Mouse (Mus musculus) kidney, embryonic 16.5 days (tissue): ENCODE results near the gene Gas2. TPM values are rescaled to one million over a fixed set of nuclear protein-coding genes. Genes with fewer than 3 reads are reported as not detected.

Experiments
- ATAC-seq: fragments of 200-750 bp; cut with Nextera tagmentation; 2 replicates; pipeline ENCODE4 v1.8.0; 2017; ENCODE audit warnings: moderate TSS enrichment; ENCODE audit not compliant: low FRiP score, low TSS enrichment
- H3K27ac ChIP-seq: fragments of 300-500 bp; sonication (generic); 2 replicates; pipeline ENCODE4 v1.5.1; 2014; ENCODE audit warnings: low read length
- H3K27me3 ChIP-seq: fragments of 300-500 bp; sonication (generic); 2 replicates; pipeline ENCODE4 v1.6.1; 2014; ENCODE audit warnings: low read length, control low read depth, mixed read lengths; ENCODE audit not compliant: insufficient read depth
- H3K36me3 ChIP-seq: fragments of 300-500 bp; sonication (generic); 2 replicates; pipeline ENCODE4 v1.6.1; 2014; ENCODE audit warnings: low read length, control low read depth, mixed read lengths; ENCODE audit not compliant: insufficient read depth
- H3K4me1 ChIP-seq: fragments of 300-500 bp; sonication (generic); 2 replicates; pipeline ENCODE4 v1.6.1; 2014; ENCODE audit warnings: low read length, control low read depth, mixed read lengths; ENCODE audit not compliant: insufficient read depth
- H3K4me2 ChIP-seq: fragments of 300-500 bp; sonication (generic); replicated peaks from 2 replicates; pipeline ENCODE4 v1.6.1; 2014; ENCODE audit warnings: low read depth, low read length
- H3K4me3 ChIP-seq: fragments of 300-500 bp; sonication (generic); 2 replicates; pipeline ENCODE4 v1.5.1; 2014; ENCODE audit warnings: mild to moderate bottlenecking, low read length
- H3K9ac ChIP-seq: fragments of 300-500 bp; sonication (generic); replicated peaks from 2 replicates; pipeline ENCODE4 v1.6.1; 2014; ENCODE audit warnings: low read length
- H3K9me3 ChIP-seq: fragments of 300-500 bp; sonication (generic); 2 replicates; pipeline ENCODE4 v1.6.1; 2016; ENCODE audit warnings: low read length, control low read depth
- WGBS: fragments of 180-500 bp; shearing (Covaris S2); extraction: QIAGEN DNeasy Blood & Tissue Kit; methylation state at CpG from one replicate; pipeline ENCODE4 v1.1.7; 2014; 5-methylcytosine and 5-hydroxymethylcytosine counted together
- polyA plus RNA-seq: library from polyadenylated mRNA; unstranded; fragments of >200 nt; fragmentation: Nextera tagmentation; extraction: Ambion mirVana; gene quantifications from 2 replicates; pipeline ENCODE4 v1.2.1, GENCODE M21; 2015

The Gas2 gene
- polyA plus RNA-seq, 1 experiment from 2014 or later: 141 TPM

DNA sequence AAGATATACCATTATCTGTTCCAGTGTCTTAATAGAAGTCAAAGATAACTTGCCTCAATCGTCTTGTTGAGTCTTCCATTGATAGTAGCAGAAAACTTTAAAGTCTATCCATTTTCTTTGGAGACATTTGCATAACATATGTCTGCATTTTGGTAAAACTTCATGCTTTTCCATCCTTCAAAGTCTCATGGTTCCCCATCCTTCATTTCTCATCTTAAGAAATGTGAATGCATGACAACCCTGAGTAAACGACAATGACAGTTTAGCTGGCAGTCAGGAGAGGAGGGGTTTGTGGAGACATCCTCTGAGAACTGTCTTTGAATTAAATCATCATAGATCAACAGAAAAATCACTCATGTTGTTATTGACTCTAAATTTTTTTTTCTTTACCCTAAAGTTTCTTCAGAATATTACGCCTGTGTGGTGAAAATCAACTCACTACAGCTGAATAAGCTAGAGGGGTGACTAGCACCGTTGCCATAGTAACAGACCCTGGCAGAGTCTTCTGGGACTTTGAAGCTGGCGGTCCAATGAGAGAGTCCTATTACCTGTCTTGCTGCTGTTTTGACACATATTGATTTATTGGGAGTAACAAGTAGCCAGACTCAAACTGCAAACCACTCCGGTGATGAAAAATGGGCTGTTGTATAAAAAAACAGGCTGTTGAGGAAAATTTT is 99.0 kb downstream of the Gas2 start:
- Histone ChIP-seq H3K4me1 (no peaks in the 10 kb centered on the region), H3K36me3 (no peaks in the 10 kb centered on the region), H3K27ac (no peak overlapping the region), H3K9me3 (no peaks in the 10 kb centered on the region), H3K4me2 (no peak overlapping the region), H3K9ac (no peak overlapping the region), H3K4me3 (no peak overlapping the region), H3K27me3 (no peaks in the 10 kb centered on the region)
- ATAC-seq: no peak
- WGBS: 64% methylated on average over 6 of the region's 6 CpGs

GRCm38 (mm10) chr7:51962219-51962952 is 100.6 kb downstream of the Gas2 start:
- Histone ChIP-seq H3K4me1 (no peaks in the 10 kb centered on the region), H3K4me3 (no peak overlapping the region), H3K27me3 (no peaks in the 10 kb centered on the region), H3K4me2 (no peak overlapping the region), H3K36me3 (no peaks in the 10 kb centered on the region), H3K9ac (no peak overlapping the region), H3K27ac (no peak overlapping the region), H3K9me3 (no peaks in the 10 kb centered on the region)
- WGBS: 48% methylated on average over 10 of the region's 10 CpGs
- no peak for ATAC-seq

DNA sequence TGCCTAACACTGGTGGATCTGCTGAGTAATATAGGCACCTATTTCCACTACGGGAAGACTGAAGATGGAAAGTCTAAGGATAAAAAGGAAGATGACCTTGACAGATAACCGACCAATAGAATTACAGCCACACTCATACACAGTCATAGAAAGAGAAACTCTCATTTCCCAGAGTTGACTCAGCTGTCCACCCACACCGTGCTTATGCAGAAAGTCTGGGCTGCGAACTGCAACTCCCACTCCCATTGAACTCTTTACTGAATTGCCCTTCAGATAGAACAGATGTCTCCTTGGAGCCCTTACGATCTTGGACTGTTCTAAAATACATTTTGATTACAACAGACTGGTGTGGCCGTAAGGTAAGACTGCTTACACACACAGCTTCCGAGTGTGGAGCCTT is 102.9 kb downstream of the Gas2 start:
- H3K27me3 ChIP-seq: no peaks in the 10 kb centered on the region
- ATAC-seq: no peak
- no peak overlapping the region for H3K4me2 ChIP-seq
- H3K4me3 ChIP-seq: no peak overlapping the region
- no peaks in the 10 kb centered on the region for H3K36me3 ChIP-seq
- WGBS: 75% methylated on average over 7 of the region's 7 CpGs
- no peaks in the 10 kb centered on the region for H3K9me3 ChIP-seq
- no peak overlapping the region for H3K27ac ChIP-seq
- no peak overlapping the region for H3K9ac ChIP-seq
- H3K4me1 ChIP-seq: no peaks in the 10 kb centered on the region

- H3K9me3 ChIP-seq: no peaks in the 10 kb centered on the region
- H3K4me1 ChIP-seq: no peaks in the 10 kb centered on the region
- no peak overlapping the region for H3K4me3 ChIP-seq
- H3K36me3 ChIP-seq: no peaks in the 10 kb centered on the region
- no peak overlapping the region for H3K9ac ChIP-seq
- WGBS: 89% methylated on average over 4 of the region's 4 CpGs
- no peak for ATAC-seq
- H3K27me3 ChIP-seq: no peaks in the 10 kb centered on the region
- H3K27ac ChIP-seq: no peak overlapping the region
- no peak overlapping the region for H3K4me2 ChIP-seq
These were observed 105.8 kb downstream of the Gas2 start for GRCm38 (mm10) chr7:51967581-51967980.

DNA sequence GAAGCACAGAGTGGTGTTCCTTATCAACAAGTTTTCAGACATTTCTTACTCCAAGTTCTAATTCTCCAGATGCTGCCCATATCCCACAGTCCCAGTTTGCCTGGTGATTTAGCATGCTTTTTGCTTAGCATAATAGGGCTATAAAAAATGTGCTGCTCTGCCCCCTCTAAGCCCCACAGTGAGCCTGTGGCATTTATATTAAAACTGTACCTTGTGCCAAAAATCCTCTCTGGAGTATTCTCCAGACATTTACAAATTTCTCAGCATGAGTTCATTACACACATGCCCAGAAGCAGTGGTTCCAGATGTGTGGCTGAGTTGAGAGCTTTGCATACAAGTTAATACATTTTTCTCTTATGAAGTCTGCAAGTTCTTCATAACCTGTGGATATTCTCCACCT is 107.6 kb downstream of the Gas2 start:
- no peaks in the 10 kb centered on the region for H3K27me3 ChIP-seq
- ATAC-seq: no peak
- H3K4me2 ChIP-seq: no peak overlapping the region
- no peak overlapping the region for H3K9ac ChIP-seq
- no peaks in the 10 kb centered on the region for H3K36me3 ChIP-seq
- H3K4me1 ChIP-seq: no peaks in the 10 kb centered on the region
- no peak overlapping the region for H3K27ac ChIP-seq
- no peak overlapping the region for H3K4me3 ChIP-seq
- no peaks in the 10 kb centered on the region for H3K9me3 ChIP-seq

GRCm38 (mm10) chr7:51972252-51972855 is 110.5 kb downstream of the Gas2 start:
- no peak overlapping the region for H3K4me2 ChIP-seq
- WGBS: 32% methylated on average over 6 of the region's 6 CpGs
- ATAC-seq: peak; percentile 57; the same call in 1 of the 2 replicates
- no peak overlapping the region for H3K27ac ChIP-seq
- no peaks in the 10 kb centered on the region for H3K9me3 ChIP-seq
- H3K4me1 ChIP-seq: no peaks in the 10 kb centered on the region
- H3K9ac ChIP-seq: no peak overlapping the region
- no peaks in the 10 kb centered on the region for H3K36me3 ChIP-seq
- no peak overlapping the region for H3K4me3 ChIP-seq
- no peaks in the 10 kb centered on the region for H3K27me3 ChIP-seq

DNA sequence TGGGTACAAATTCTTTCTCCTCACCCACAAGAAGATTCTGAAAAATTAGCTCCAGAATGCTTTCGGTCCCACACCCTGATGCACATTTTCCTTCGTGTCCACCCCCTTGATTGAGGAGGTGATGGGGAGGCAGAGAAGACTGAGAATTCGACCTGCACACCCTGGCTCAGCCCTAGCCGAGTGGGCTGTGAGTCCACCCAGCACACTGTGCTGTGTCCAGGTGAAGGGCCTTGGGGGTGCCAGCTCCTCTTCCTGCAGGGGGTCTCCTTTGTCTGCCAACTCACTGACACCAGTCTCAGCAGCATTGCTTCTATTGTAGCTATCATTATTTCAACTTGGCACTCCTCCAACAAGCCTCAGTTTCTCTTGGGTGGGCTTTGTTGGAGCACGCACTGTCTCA is 111.3 kb downstream of the Gas2 start:
- Histone ChIP-seq H3K4me2 (no peak overlapping the region), H3K27me3 (no peaks in the 10 kb centered on the region), H3K9ac (no peak overlapping the region), H3K4me3 (no peak overlapping the region), H3K36me3 (no peaks in the 10 kb centered on the region), H3K27ac (no peak overlapping the region), H3K4me1 (no peaks in the 10 kb centered on the region), H3K9me3 (no peaks in the 10 kb centered on the region)
- no peak for ATAC-seq
- WGBS: 76% methylated on average over 5 of the region's 5 CpGs

- H3K27me3 ChIP-seq: no peaks in the 10 kb centered on the region
- H3K4me3 ChIP-seq: no peak overlapping the region
- no peak overlapping the region for H3K27ac ChIP-seq
- no peak overlapping the region for H3K9ac ChIP-seq
- H3K9me3 ChIP-seq: no peaks in the 10 kb centered on the region
- no peaks in the 10 kb centered on the region for H3K4me1 ChIP-seq
- no peak overlapping the region for H3K4me2 ChIP-seq
- WGBS: 68% methylated on average over 2 of the region's 2 CpGs
- H3K36me3 ChIP-seq: no peaks in the 10 kb centered on the region
- ATAC-seq: no peak
These were observed 111.7 kb downstream of the Gas2 start for GRCm38 (mm10) chr7:51973526-51973925.

DNA sequence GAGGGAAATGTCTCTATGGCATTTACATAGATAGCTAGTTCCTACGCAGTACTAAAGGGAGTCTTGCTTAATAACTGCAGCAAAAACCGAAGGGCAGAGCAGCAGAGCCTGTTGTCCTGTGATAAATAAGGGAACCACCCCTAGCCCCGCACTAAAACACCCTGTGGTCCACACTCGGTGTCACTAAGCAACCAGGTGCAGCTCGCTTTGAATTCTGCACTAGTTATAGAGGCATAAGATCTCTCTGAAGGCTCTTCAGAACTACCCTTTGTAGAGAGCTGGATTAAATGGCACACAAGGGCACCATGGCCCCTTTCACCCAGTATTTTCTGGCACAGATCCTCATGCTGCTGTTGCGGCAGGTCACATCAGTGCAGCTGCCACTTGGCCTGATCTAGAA is 113.4 kb downstream of the Gas2 start:
- H3K4me1 ChIP-seq: no peaks in the 10 kb centered on the region
- no peaks in the 10 kb centered on the region for H3K36me3 ChIP-seq
- no peak overlapping the region for H3K4me3 ChIP-seq
- no peak overlapping the region for H3K4me2 ChIP-seq
- H3K27ac ChIP-seq: no peak overlapping the region
- ATAC-seq: no peak
- no peaks in the 10 kb centered on the region for H3K9me3 ChIP-seq
- H3K27me3 ChIP-seq: no peaks in the 10 kb centered on the region
- WGBS: 74% methylated on average over 6 of the region's 6 CpGs
- H3K9ac ChIP-seq: no peak overlapping the region

DNA sequence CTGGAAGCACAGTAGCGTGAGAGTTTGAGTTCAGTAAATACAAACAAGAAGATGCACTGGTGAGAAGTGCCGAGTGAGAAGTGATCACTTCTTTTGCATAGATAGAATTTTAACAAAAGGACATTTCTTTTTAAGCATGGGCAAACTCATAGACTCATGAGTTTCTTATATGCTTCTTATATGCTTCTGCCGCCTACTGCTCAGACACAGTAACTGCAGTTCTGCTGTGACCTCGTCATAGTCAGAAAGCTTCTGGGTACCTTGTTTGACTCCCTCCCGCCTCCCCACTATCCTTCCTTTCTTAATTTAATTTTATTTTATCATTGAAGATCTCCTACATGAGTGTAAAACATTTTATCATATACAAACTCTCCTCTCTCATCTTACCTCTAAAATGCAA is 117.5 kb downstream of the Gas2 start:
- Histone ChIP-seq H3K4me3 (no peak overlapping the region), H3K4me2 (no peak overlapping the region), H3K4me1 (no peaks in the 10 kb centered on the region), H3K9ac (no peak overlapping the region), H3K27ac (no peak overlapping the region), H3K36me3 (no peaks in the 10 kb centered on the region), H3K9me3 (no peaks in the 10 kb centered on the region), H3K27me3 (no peaks in the 10 kb centered on the region)
- WGBS: 46% methylated on average over 5 of the region's 5 CpGs
- no peak for ATAC-seq
